Mouse (Mus musculus) layer of hippocampus, postnatal 36 days (tissue): ENCODE data around the gene Prss27. TPM values are rescaled to one million over a fixed set of nuclear protein-coding genes. Genes with fewer than 3 reads are reported as not detected.
"Not testable (repeated sequence)": the region's sequence is repeated elsewhere in the genome, so short reads cannot be mapped to it uniquely, and the experiment has no call there.

Source experiments
- DNase-seq, 2 experiments: peaks; one replicate each; pipeline ENCODE4 v3.0.0; 2022
- total RNA-seq, 2 experiments: library from RNA; stranded (reverse); gene quantifications; 2 replicates each; pipeline ENCODE4 v1.2.3; 2021

Gene Prss27
- total RNA-seq, 2 experiments from 2014 or later, result not detected

GRCm38 (mm10) chr17:24035087-24035486 is 2.9 kb upstream of the Prss27 start:
- DNase-seq, result no peak

- no peak for DNase-seq
Measured at GRCm38 (mm10) chr17:24036954-24037353, 990 bp upstream of the Prss27 start.

GRCm38 (mm10) chr17:24037360-24037759 is 584 bp upstream of the Prss27 start:
- no peak for DNase-seq

GRCm38 (mm10) chr17:24044482-24044881 is 6.5 kb downstream of the Prss27 start:
- no peak for DNase-seq

GRCm38 (mm10) chr17:24045608-24046007 is 7.7 kb downstream of the Prss27 start:
- DNase-seq, result no peak

GRCm38 (mm10) chr17:24046026-24046425 is 8.1 kb downstream of the Prss27 start:
- DNase-seq, result no peak

GRCm38 (mm10) chr17:24048053-24048452 is 10.1 kb downstream of the Prss27 start:
- DNase-seq, result no peak

- no peak for DNase-seq
Measured at GRCm38 (mm10) chr17:24049008-24049407, 11.1 kb downstream of the Prss27 start.

- DNase-seq, result no peak
Measured at GRCm38 (mm10) chr17:24056636-24057625, 19.0 kb downstream of the Prss27 start.

GRCm38 (mm10) chr17:24057730-24058245 is 19.8 kb downstream of the Prss27 start:
- no peak for DNase-seq

- DNase-seq, result no peak
Measured at GRCm38 (mm10) chr17:24062459-24063155, 24.7 kb downstream of the Prss27 start.

- DNase-seq, result peak; percentile 37
Measured at GRCm38 (mm10) chr17:24068271-24068670, 30.3 kb downstream of the Prss27 start.

- no peak for DNase-seq
Measured at GRCm38 (mm10) chr17:24069531-24069930, 31.6 kb downstream of the Prss27 start.

- peak; percentile 95 to 97 for DNase-seq
Measured at GRCm38 (mm10) chr17:24072919-24073696, 35.2 kb downstream of the Prss27 start, which contains the start of gene Kctd5. Gene Kctd5 (minus strand): TSS chr17:24073485.

GRCm38 (mm10) chr17:24077101-24077500 is 39.2 kb downstream of the Prss27 start:
- no peak for DNase-seq

- DNase-seq, result no peak
Measured at GRCm38 (mm10) chr17:24084593-24084992, 46.6 kb downstream of the Prss27 start.

GRCm38 (mm10) chr17:24086399-24086798 is 48.5 kb downstream of the Prss27 start:
- not testable (repeated sequence) for DNase-seq

- no peak for DNase-seq
Measured at GRCm38 (mm10) chr17:24090575-24090974, 52.6 kb downstream of the Prss27 start.
